Mouse (Mus musculus): ENCODE measurements around the gene Krt24. TPM values are rescaled to one million over a fixed set of nuclear protein-coding genes. Genes with fewer than 3 reads are reported as not detected.

Gene Krt24
- polyA plus RNA-seq, 1 experiment from 2014 or later = not detected

Other genes with a start within 250 kb of the Krt24 start
- gene Igfbp4, start 244.0 kb downstream of the Krt24 start, polyA plus RNA-seq (2015; fragmentation: Nextera tagmentation; extraction: Ambion mirVana) = 131 TPM in 2 replicates
- not detected in 2 replicates for gene Tns4, start 196.0 kb downstream of the Krt24 start, polyA plus RNA-seq (2015; fragmentation: Nextera tagmentation; extraction: Ambion mirVana)
- gene Ccr7, start 130.2 kb downstream of the Krt24 start, polyA plus RNA-seq (2015; fragmentation: Nextera tagmentation; extraction: Ambion mirVana) = 0.14 TPM in 1 of 2 replicates, not detected in the other
- gene Smarce1, start 54.2 kb downstream of the Krt24 start, polyA plus RNA-seq (2015; fragmentation: Nextera tagmentation; extraction: Ambion mirVana) = 375 and 388 TPM in 2 replicates
- gene Krt222, start 41.2 kb downstream of the Krt24 start, polyA plus RNA-seq (2015; fragmentation: Nextera tagmentation; extraction: Ambion mirVana) = 0.97 and 1.4 TPM in 2 replicates
- not detected in 2 replicates for gene Krt25, start 37.7 kb upstream of the Krt24 start, polyA plus RNA-seq (2015; fragmentation: Nextera tagmentation; extraction: Ambion mirVana)
- gene Krt26, start 52.7 kb upstream of the Krt24 start, polyA plus RNA-seq (2015; fragmentation: Nextera tagmentation; extraction: Ambion mirVana) = 0.09 TPM in 1 of 2 replicates, not detected in the other
- not detected in 2 replicates for gene Krt27, start 65.8 kb upstream of the Krt24 start, polyA plus RNA-seq (2015; fragmentation: Nextera tagmentation; extraction: Ambion mirVana)
- 0.17 and 0.21 TPM in 2 replicates for gene Krt28, start 89.6 kb upstream of the Krt24 start, polyA plus RNA-seq (2015; fragmentation: Nextera tagmentation; extraction: Ambion mirVana)
- gene Krt10, start 104.1 kb upstream of the Krt24 start, polyA plus RNA-seq (2015; fragmentation: Nextera tagmentation; extraction: Ambion mirVana) = 31.4 and 39.8 TPM in 2 replicates
- 0.15 TPM in 1 of 2 replicates, not detected in the other for gene Krt12, start 137.0 kb upstream of the Krt24 start, polyA plus RNA-seq (2015; fragmentation: Nextera tagmentation; extraction: Ambion mirVana)
- gene Krt20, start 152.9 kb upstream of the Krt24 start, polyA plus RNA-seq (2015; fragmentation: Nextera tagmentation; extraction: Ambion mirVana) = 0.11 TPM in 1 of 2 replicates, not detected in the other
- not detected in 2 replicates for gene Krt23, start 207.9 kb upstream of the Krt24 start, polyA plus RNA-seq (2015; fragmentation: Nextera tagmentation; extraction: Ambion mirVana)
- gene Krt39, start 236.1 kb upstream of the Krt24 start, polyA plus RNA-seq (2015; fragmentation: Nextera tagmentation; extraction: Ambion mirVana) = not detected in 2 replicates